Mouse (Mus musculus) cortical plate, adult 2 months (tissue): ENCODE measurements around the gene Myh10.

Source experiments
- CTCF ChIP-seq: fragments of 200-500 bp; IDR thresholded peaks from 2 replicates; pipeline ENCODE4 v1.5.1; 2011; ENCODE audit warnings: mild to moderate bottlenecking, control low read depth, low read length; ENCODE audit not compliant: insufficient read depth; ENCODE audit errors: extremely low read depth
- POLR2A ChIP-seq: fragments of 200-500 bp; IDR thresholded peaks from 2 replicates; pipeline ENCODE4 v1.6.1; 2011; ENCODE audit warnings: mild to moderate bottlenecking, low read length, control low read depth; ENCODE audit not compliant: insufficient read depth; ENCODE audit errors: extremely low read depth

GRCm38 (mm10) chr11:68779735-68780465, 88.5 kb downstream of the Myh10 start:
- TF ChIP-seq CTCF (no peak), POLR2A (no peak)
